Mouse (Mus musculus) heart, postnatal 0 days (tissue): ENCODE measurements around the gene Sox6. TPM values are rescaled to one million over a fixed set of nuclear protein-coding genes. Genes with fewer than 3 reads are reported as not detected.

ENCODE experiments used
- ATAC-seq: fragments of 200-750 bp; cut with Nextera tagmentation; 2 replicates; pipeline ENCODE4 v1.8.0; 2017; ENCODE audit warnings: low read depth, moderate number of reproducible peaks, moderate library complexity; ENCODE audit not compliant: insufficient read depth
- DNase-seq: peaks from one replicate; pipeline ENCODE4 v3.0.0-alpha.2; 2016; ENCODE audit warnings: low spot score
- H3K27ac ChIP-seq: fragments of 300-500 bp; sonication (generic); 2 replicates; pipeline ENCODE4 v1.5.1; 2014; ENCODE audit warnings: low read depth, mild to moderate bottlenecking
- H3K27me3 ChIP-seq: fragments of 300-500 bp; sonication (generic); 2 replicates; pipeline ENCODE4 v1.6.1; 2014; ENCODE audit warnings: low read length, mixed read lengths; ENCODE audit not compliant: control insufficient read depth, insufficient read depth
- H3K36me3 ChIP-seq: fragments of 300-500 bp; sonication (generic); replicated peaks from 2 replicates; pipeline ENCODE4 v1.6.1; 2014; ENCODE audit warnings: low read length, mixed read lengths; ENCODE audit not compliant: control insufficient read depth, insufficient read depth
- H3K4me1 ChIP-seq: fragments of 300-500 bp; sonication (generic); 2 replicates; pipeline ENCODE4 v1.6.1; 2014; ENCODE audit warnings: antibody characterized with exemption; ENCODE audit not compliant: control insufficient read depth, insufficient read depth
- H3K4me2 ChIP-seq: fragments of 300-500 bp; sonication (generic); 2 replicates; pipeline ENCODE4 v1.6.1; 2014; ENCODE audit warnings: low read depth, mild to moderate bottlenecking, low read length, moderate library complexity
- H3K4me3 ChIP-seq: fragments of 300-500 bp; sonication (generic); 2 replicates; pipeline ENCODE4 v1.5.1; 2014; ENCODE audit warnings: low read depth, low read length
- H3K9ac ChIP-seq: fragments of 300-500 bp; sonication (generic); replicated peaks from 2 replicates; pipeline ENCODE4 v1.6.1; 2014; ENCODE audit warnings: low read depth, low read length, mixed read lengths
- H3K9me3 ChIP-seq: fragments of 300-500 bp; sonication (generic); replicated peaks from 2 replicates; pipeline ENCODE4 v1.6.1; 2016; ENCODE audit warnings: low read length; ENCODE audit not compliant: control insufficient read depth
- CTCF ChIP-seq: IDR thresholded peaks from 2 replicates; pipeline ENCODE4 v1.5.1; 2016; ENCODE audit warnings: antibody characterized with exemption, control low read depth, low read depth
- EP300 ChIP-seq: IDR thresholded peaks from 2 replicates; pipeline ENCODE4 v1.6.1; 2016; ENCODE audit warnings: antibody characterized with exemption, low read depth
- WGBS: fragments of 180-500 bp; shearing (Covaris S2); extraction: QIAGEN DNeasy Blood & Tissue Kit; methylation state at CpG from one replicate; pipeline ENCODE4 v1.1.7; 2014; 5-methylcytosine and 5-hydroxymethylcytosine counted together
- polyA plus RNA-seq: library from polyadenylated mRNA; unstranded; fragments of >200 nt; fragmentation: Nextera tagmentation; extraction: Ambion mirVana; gene quantifications from 2 replicates; pipeline ENCODE4 v1.2.1, GENCODE M21; 2015
- total RNA-seq: library from RNA; depleted of rRNA; stranded (reverse); fragments of >200 nt; gene quantifications from 2 replicates; pipeline ENCODE4 v1.2.3, GENCODE M21; 2014; ENCODE audit warnings: low replicate concordance

Sox6 gene
- total and polyA plus RNA-seq, 2 experiments from 2014 or later: 23.4 to 68.5 TPM

- TF ChIP-seq CTCF: no peak
- no peak for TF ChIP-seq EP300
- no peaks in the 10 kb centered on the region for H3K27me3 ChIP-seq
- no peak overlapping the region for H3K27ac ChIP-seq
- 38% methylated on average over 2 of the region's 2 CpGs for WGBS
- no peak overlapping the region for H3K4me3 ChIP-seq
- ATAC-seq: no peak
- no peak overlapping the region for H3K4me2 ChIP-seq
- H3K9ac ChIP-seq: no peak overlapping the region
- DNase-seq: no peak
- H3K36me3 ChIP-seq: no peaks in the 10 kb centered on the region
- no peaks in the 10 kb centered on the region for H3K4me1 ChIP-seq
- no peaks in the 10 kb centered on the region for H3K9me3 ChIP-seq
Measured at GRCm38 (mm10) chr7:115792841-115793240, 245.8 kb downstream of the Sox6 start.

GRCm38 (mm10) chr7:115789116-115789823, 249.3 kb downstream of the Sox6 start:
- ATAC-seq (no peak), DNase-seq (no peak)
- Histone ChIP-seq H3K9ac (no peak overlapping the region), H3K27ac (no peak overlapping the region), H3K4me3 (no peak overlapping the region), H3K27me3 (no peaks in the 10 kb centered on the region), H3K36me3 (no peaks in the 10 kb centered on the region), H3K4me2 (no peak overlapping the region), H3K4me1 (peaks cover 8% of the 10 kb centered on the region), H3K9me3 (no peaks in the 10 kb centered on the region)
- WGBS: 80% methylated on average over 5 of the region's 5 CpGs
- TF ChIP-seq EP300 (no peak), CTCF (no peak)

- ATAC-seq: peak; percentile 71
- no peak overlapping the region for H3K4me2 ChIP-seq
- peak overlapping the region; percentile 83 for H3K27ac ChIP-seq
- DNase-seq: peak; percentile 68
- no peaks in the 10 kb centered on the region for H3K36me3 ChIP-seq
- WGBS: 48% methylated on average over 8 of the region's 8 CpGs
- TF ChIP-seq CTCF (no peak; the same call in 1 of the 2 replicates), EP300 (0 out of 2 replicates have a peak, but pooled peaks have one; percentile 35)
- no peak overlapping the region for H3K4me3 ChIP-seq
- no peaks in the 10 kb centered on the region for H3K9me3 ChIP-seq
- H3K9ac ChIP-seq: no peak overlapping the region
- H3K27me3 ChIP-seq: no peaks in the 10 kb centered on the region
- H3K4me1 ChIP-seq: peaks cover 12% of the 10 kb centered on the region
Measured at GRCm38 (mm10) chr7:115783982-115784917, 254.3 kb downstream of the Sox6 start.

- Histone ChIP-seq H3K27me3 (no peaks in the 10 kb centered on the region), H3K36me3 (no peaks in the 10 kb centered on the region), H3K9ac (no peak overlapping the region), H3K4me2 (no peak overlapping the region), H3K4me3 (no peak overlapping the region), H3K27ac (no peak overlapping the region), H3K4me1 (peaks cover 12% of the 10 kb centered on the region), H3K9me3 (no peaks in the 10 kb centered on the region)
- DNase-seq: peak; percentile 28
- no peak for TF ChIP-seq CTCF
- no peak for TF ChIP-seq EP300
- peak; percentile 62; the same call in 1 of the 2 replicates for ATAC-seq
- WGBS: 30% methylated on average over 4 of the region's 4 CpGs
Measured at GRCm38 (mm10) chr7:115780148-115780547, 258.4 kb downstream of the Sox6 start.

- Histone ChIP-seq H3K4me2 (no peak overlapping the region), H3K36me3 (no peaks in the 10 kb centered on the region), H3K9ac (no peak overlapping the region), H3K4me3 (no peak overlapping the region), H3K27ac (no peak overlapping the region), H3K4me1 (peaks cover 7% of the 10 kb centered on the region), H3K9me3 (no peaks in the 10 kb centered on the region), H3K27me3 (no peaks in the 10 kb centered on the region)
- ATAC-seq (no peak), DNase-seq (no peak)
- TF ChIP-seq EP300: no peak
- no peak for TF ChIP-seq CTCF
- 74% methylated on average over 2 of the region's 2 CpGs for WGBS
Measured at GRCm38 (mm10) chr7:115779544-115779943, 259.1 kb downstream of the Sox6 start.
